Mouse (Mus musculus): ENCODE data around the gene Pip5k1b. TPM values are rescaled to one million over a fixed set of nuclear protein-coding genes. Genes with fewer than 3 reads are reported as not detected.

Pip5k1b gene
- polyA plus RNA-seq, 1 experiment from 2014 or later, result 0.77 TPM

GRCm38 (mm10) chr19:24480916-24481315 lies 74.8 kb downstream of the Pip5k1b start:
- 46% methylated on average over 2 of the region's 2 CpGs for WGBS
- peaks cover 4% of the 10 kb centered on the region; the same call in 1 of the 2 replicates for H3K4me1 ChIP-seq
- H3K4me2 ChIP-seq, result no peak overlapping the region
- H3K27ac ChIP-seq, result no peak overlapping the region
- H3K27me3 ChIP-seq, result no peaks in the 10 kb centered on the region
- H3K9me3 ChIP-seq, result no peaks in the 10 kb centered on the region
- no peak overlapping the region for H3K4me3 ChIP-seq
- no peak overlapping the region for H3K9ac ChIP-seq
- no peak for ATAC-seq (ENCODE audit: insufficient number of reproducible peaks, low FRiP score, low TSS enrichment, low read depth)
- no peaks in the 10 kb centered on the region for H3K36me3 ChIP-seq

- H3K4me2 ChIP-seq, result peak within 1 kb of the TSS; percentile 79
- no peaks in the 10 kb centered on the region for H3K9me3 ChIP-seq
- peak; percentile 94 for ATAC-seq (ENCODE audit: insufficient number of reproducible peaks, low FRiP score, low TSS enrichment, low read depth)
- H3K9ac ChIP-seq, result peak within 1 kb of the TSS; percentile 91
- peaks cover 8% of the 10 kb centered on the region; the same call in 1 of the 2 replicates for H3K4me1 ChIP-seq
- H3K27me3 ChIP-seq, result no peaks in the 10 kb centered on the region
- under 1% methylated on average over 85 of the region's 92 CpGs for WGBS
- peak within 1 kb of the TSS; percentile 94 for H3K27ac ChIP-seq
- no peaks in the 10 kb centered on the region for H3K36me3 ChIP-seq
- peak within 1 kb of the TSS; percentile 67 for H3K4me3 ChIP-seq
Measured at GRCm38 (mm10) chr19:24476929-24477882, 78.5 kb downstream of the Pip5k1b start, which contains the start of gene Fam122a. TSS of gene Fam122a (minus strand) at chr19:24477356.

GRCm38 (mm10) chr19:24476461-24476860 lies 79.2 kb downstream of the Pip5k1b start:
- no peaks in the 10 kb centered on the region for H3K9me3 ChIP-seq

GRCm38 (mm10) chr19:24475281-24475680 lies 80.4 kb downstream of the Pip5k1b start:
- Histone ChIP-seq H3K27ac (no peak overlapping the region), H3K36me3 (no peaks in the 10 kb centered on the region), H3K9me3 (no peaks in the 10 kb centered on the region), H3K4me1 (peaks cover 8% of the 10 kb centered on the region; the same call in 1 of the 2 replicates), H3K4me3 (no peak overlapping the region), H3K4me2 (no peak overlapping the region), H3K9ac (no peak overlapping the region), H3K27me3 (no peaks in the 10 kb centered on the region)
- WGBS, result 85% methylated on average over 6 of the region's 6 CpGs
- no peak for ATAC-seq (ENCODE audit: insufficient number of reproducible peaks, low FRiP score, low TSS enrichment, low read depth)

More at GRCm38 (mm10) chr19:24476461-24476860, 79.2 kb downstream of the Pip5k1b start:
- Histone ChIP-seq H3K36me3 (no peaks in the 10 kb centered on the region), H3K4me3 (peak overlapping the region; percentile 67), H3K9ac (peak overlapping the region; percentile 91), H3K4me2 (peak overlapping the region; percentile 63), H3K4me1 (peaks cover 8% of the 10 kb centered on the region; the same call in 1 of the 2 replicates), H3K27ac (peak overlapping the region; percentile 94), H3K27me3 (no peaks in the 10 kb centered on the region)
- 1% methylated on average over 11 of the region's 11 CpGs for WGBS
- no peak for ATAC-seq (ENCODE audit: insufficient number of reproducible peaks, low FRiP score, low TSS enrichment, low read depth)

GRCm38 (mm10) chr19:24472512-24472911 lies 83.2 kb downstream of the Pip5k1b start:
- Histone ChIP-seq H3K9me3 (no peaks in the 10 kb centered on the region), H3K27me3 (no peaks in the 10 kb centered on the region), H3K27ac (no peak overlapping the region), H3K4me3 (no peak overlapping the region), H3K9ac (no peak overlapping the region), H3K4me1 (peaks cover 4% of the 10 kb centered on the region; the same call in 1 of the 2 replicates), H3K36me3 (no peaks in the 10 kb centered on the region), H3K4me2 (no peak overlapping the region)
- 88% methylated on average over 5 of the region's 5 CpGs for WGBS
- no peak for ATAC-seq (ENCODE audit: insufficient number of reproducible peaks, low FRiP score, low TSS enrichment, low read depth)

- H3K27ac ChIP-seq, result no peak overlapping the region
- 83% methylated on average over 6 of the region's 6 CpGs for WGBS
- no peaks in the 10 kb centered on the region for H3K27me3 ChIP-seq
Measured at GRCm38 (mm10) chr19:24471538-24471937, 84.1 kb downstream of the Pip5k1b start.

GRCm38 (mm10) chr19:24469216-24469615 lies 86.5 kb downstream of the Pip5k1b start:
- no peak overlapping the region for H3K27ac ChIP-seq
- H3K4me2 ChIP-seq, result no peak overlapping the region
- no peaks in the 10 kb centered on the region for H3K36me3 ChIP-seq
- no peaks in the 10 kb centered on the region for H3K9me3 ChIP-seq
- H3K4me3 ChIP-seq, result no peak overlapping the region
- WGBS, result 68% methylated on average over 4 of the region's 4 CpGs
- no peak overlapping the region for H3K9ac ChIP-seq
- no peak for ATAC-seq (ENCODE audit: insufficient number of reproducible peaks, low FRiP score, low TSS enrichment, low read depth)
- H3K4me1 ChIP-seq, result no peaks in the 10 kb centered on the region
- no peaks in the 10 kb centered on the region for H3K27me3 ChIP-seq

More at GRCm38 (mm10) chr19:24471538-24471937, 84.1 kb downstream of the Pip5k1b start:
- no peak for ATAC-seq (ENCODE audit: insufficient number of reproducible peaks, low FRiP score, low TSS enrichment, low read depth)
- H3K4me2 ChIP-seq, result no peak overlapping the region
- H3K9me3 ChIP-seq, result no peaks in the 10 kb centered on the region
- no peak overlapping the region for H3K9ac ChIP-seq
- no peaks in the 10 kb centered on the region for H3K36me3 ChIP-seq
- H3K4me1 ChIP-seq, result peaks cover 4% of the 10 kb centered on the region; the same call in 1 of the 2 replicates
- H3K4me3 ChIP-seq, result no peak overlapping the region

GRCm38 (mm10) chr19:24468616-24469015 lies 87.1 kb downstream of the Pip5k1b start:
- no peaks in the 10 kb centered on the region for H3K27me3 ChIP-seq
- no peaks in the 10 kb centered on the region for H3K9me3 ChIP-seq
- WGBS, result 52% methylated on average over 3 of the region's 3 CpGs
- H3K36me3 ChIP-seq, result no peaks in the 10 kb centered on the region
- H3K4me2 ChIP-seq, result no peak overlapping the region
- ATAC-seq (ENCODE audit: insufficient number of reproducible peaks, low FRiP score, low TSS enrichment, low read depth), result no peak
- H3K9ac ChIP-seq, result no peak overlapping the region
- H3K4me1 ChIP-seq, result no peaks in the 10 kb centered on the region
- no peak overlapping the region for H3K27ac ChIP-seq
- no peak overlapping the region for H3K4me3 ChIP-seq

GRCm38 (mm10) chr19:24463011-24463410 lies 92.7 kb downstream of the Pip5k1b start:
- WGBS, result 85% methylated on average over 3 of the region's 3 CpGs
- H3K4me1 ChIP-seq, result no peaks in the 10 kb centered on the region
- no peak overlapping the region for H3K27ac ChIP-seq
- no peak overlapping the region for H3K4me3 ChIP-seq
- no peaks in the 10 kb centered on the region for H3K27me3 ChIP-seq
- no peaks in the 10 kb centered on the region for H3K36me3 ChIP-seq
- ATAC-seq (ENCODE audit: insufficient number of reproducible peaks, low FRiP score, low TSS enrichment, low read depth), result no peak
- H3K9me3 ChIP-seq, result no peaks in the 10 kb centered on the region
- no peak overlapping the region for H3K4me2 ChIP-seq
- no peak overlapping the region for H3K9ac ChIP-seq

- H3K9ac ChIP-seq, result no peak overlapping the region
- H3K9me3 ChIP-seq, result no peaks in the 10 kb centered on the region
- peaks cover 3% of the 10 kb centered on the region; the same call in 1 of the 2 replicates for H3K4me1 ChIP-seq
- H3K27ac ChIP-seq, result no peak overlapping the region
- WGBS, result 86% methylated on average over 6 of the region's 6 CpGs
- ATAC-seq (ENCODE audit: insufficient number of reproducible peaks, low FRiP score, low TSS enrichment, low read depth), result no peak
- H3K36me3 ChIP-seq, result no peaks in the 10 kb centered on the region
- no peaks in the 10 kb centered on the region for H3K27me3 ChIP-seq
- no peak overlapping the region for H3K4me2 ChIP-seq
- no peak overlapping the region for H3K4me3 ChIP-seq
Measured at GRCm38 (mm10) chr19:24456591-24457231, 99.0 kb downstream of the Pip5k1b start.

- H3K9me3 ChIP-seq, result no peaks in the 10 kb centered on the region
- no peaks in the 10 kb centered on the region for H3K27me3 ChIP-seq
- no peak overlapping the region for H3K27ac ChIP-seq
- H3K4me3 ChIP-seq, result no peak overlapping the region
- no peak for ATAC-seq (ENCODE audit: insufficient number of reproducible peaks, low FRiP score, low TSS enrichment, low read depth)
- H3K9ac ChIP-seq, result no peak overlapping the region
- 79% methylated on average over 6 of the region's 6 CpGs for WGBS
- no peak overlapping the region for H3K4me2 ChIP-seq
- H3K4me1 ChIP-seq, result peaks cover 3% of the 10 kb centered on the region; the same call in 1 of the 2 replicates
- no peaks in the 10 kb centered on the region for H3K36me3 ChIP-seq
Measured at GRCm38 (mm10) chr19:24455249-24455960, 100.3 kb downstream of the Pip5k1b start.
